Mouse (Mus musculus) stomach, postnatal 0 days (tissue): Measurements from ENCODE around the gene Hhex. TPM values are rescaled to one million over a fixed set of nuclear protein-coding genes. Genes with fewer than 3 reads are reported as not detected.

Experiments used
- ATAC-seq: fragments of 200-750 bp; cut with Nextera tagmentation; 2 replicates; pipeline ENCODE4 v1.8.0; 2017; ENCODE audit not compliant: low FRiP score, low TSS enrichment
- DNase-seq: peaks from one replicate; pipeline ENCODE4 v3.0.0-alpha.2; 2016; ENCODE audit warnings: low spot score
- H3K27ac ChIP-seq: fragments of 300-500 bp; sonication (generic); replicated peaks from 2 replicates; pipeline ENCODE4 v1.5.1; 2014; ENCODE audit warnings: mild to moderate bottlenecking, control low read depth
- H3K27me3 ChIP-seq: fragments of 300-500 bp; sonication (generic); 2 replicates; pipeline ENCODE4 v1.6.1; 2014; ENCODE audit warnings: low read length; ENCODE audit not compliant: control insufficient read depth, insufficient read depth
- H3K36me3 ChIP-seq: fragments of 300-500 bp; sonication (generic); 2 replicates; pipeline ENCODE4 v1.6.1; 2014; ENCODE audit warnings: low read length, mixed read lengths; ENCODE audit not compliant: control insufficient read depth, insufficient read depth
- H3K4me1 ChIP-seq: fragments of 300-500 bp; sonication (generic); replicated peaks from 2 replicates; pipeline ENCODE4 v1.6.1; 2014; ENCODE audit warnings: antibody characterized with exemption; ENCODE audit not compliant: control insufficient read depth, insufficient read depth
- H3K4me2 ChIP-seq: fragments of 300-500 bp; sonication (generic); replicated peaks from 2 replicates; pipeline ENCODE4 v1.6.1; 2014; ENCODE audit warnings: low read depth, mild to moderate bottlenecking, control low read depth, moderate library complexity
- H3K4me3 ChIP-seq: fragments of 300-500 bp; sonication (generic); 2 replicates; pipeline ENCODE4 v1.5.1; 2014; ENCODE audit warnings: low read depth, low read length, control low read depth
- H3K9ac ChIP-seq: fragments of 300-500 bp; sonication (generic); 2 replicates; pipeline ENCODE4 v1.6.1; 2014; ENCODE audit warnings: mild to moderate bottlenecking, low read length, control low read depth, mixed read lengths
- H3K9me3 ChIP-seq: fragments of 300-500 bp; sonication (generic); 2 replicates; pipeline ENCODE4 v1.6.1; 2016; ENCODE audit warnings: low read length; ENCODE audit not compliant: control insufficient read depth
- CTCF ChIP-seq: IDR thresholded peaks from 2 replicates; pipeline ENCODE4 v1.5.1; 2016; ENCODE audit warnings: antibody characterized with exemption, low read depth, mild to moderate bottlenecking, moderate library complexity
- EP300 ChIP-seq: optimal IDR thresholded peaks from 2 replicates; pipeline ENCODE3; 2016; ENCODE audit warnings: antibody characterized with exemption
- WGBS: fragments of 180-500 bp; shearing (Covaris S2); extraction: QIAGEN DNeasy Blood & Tissue Kit; methylation state at CpG from one replicate; pipeline ENCODE4 v1.1.7; 2014; 5-methylcytosine and 5-hydroxymethylcytosine counted together
- polyA plus RNA-seq: library from polyadenylated mRNA; unstranded; fragments of >200 nt; fragmentation: Nextera tagmentation; extraction: Ambion mirVana; gene quantifications from 2 replicates; pipeline ENCODE4 v1.2.1, GENCODE M21; 2015

Hhex gene
- polyA plus RNA-seq, 1 experiment from 2014 or later = 6.8 TPM

DNA sequence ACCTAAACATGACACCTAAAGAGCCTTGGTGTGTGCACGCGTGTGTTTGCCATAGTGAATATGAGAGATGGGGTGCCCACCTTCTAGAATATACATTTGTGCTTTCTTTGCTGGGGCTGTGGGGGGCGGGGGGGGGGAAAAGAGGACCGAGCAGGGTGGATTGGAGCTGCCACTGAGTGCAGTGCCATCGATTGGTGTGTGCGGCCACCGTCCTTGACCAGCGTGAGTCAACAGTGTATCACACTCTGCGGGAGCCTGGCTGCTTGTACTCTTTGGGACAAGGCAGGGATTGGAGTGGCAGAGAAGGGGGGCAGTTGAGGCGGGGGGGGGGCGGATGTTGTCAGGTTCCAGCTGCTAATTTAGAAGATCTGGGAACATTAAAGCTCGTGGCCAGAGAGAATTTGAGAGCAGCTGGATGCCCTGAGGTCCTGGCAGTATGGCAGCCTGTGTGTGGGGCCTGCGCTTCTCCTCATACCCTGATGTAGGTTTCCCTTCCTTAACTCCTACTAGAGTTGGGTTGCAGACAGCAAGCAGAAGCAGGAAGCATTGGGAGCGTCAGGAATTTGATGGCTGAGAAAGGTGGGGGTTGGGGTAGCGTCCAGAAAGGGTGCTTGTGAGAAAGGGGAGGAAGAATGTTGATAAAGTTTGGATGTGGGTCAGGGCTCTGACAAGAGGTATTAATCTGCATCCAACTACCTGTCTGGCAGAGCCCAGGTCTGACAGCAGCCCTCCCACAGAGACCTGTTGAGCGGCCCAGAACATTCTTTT, 6.3 kb downstream of the Hhex start:
- WGBS = 70% methylated on average over 16 of the region's 16 CpGs
- peaks cover 6% of the 10 kb centered on the region; the same call in 1 of the 2 replicates for H3K27me3 ChIP-seq
- H3K4me1 ChIP-seq = no peaks in the 10 kb centered on the region
- no peak for ATAC-seq
- TF ChIP-seq EP300 (no peak), CTCF (no peak)
- no peak overlapping the region for H3K4me3 ChIP-seq
- no peaks in the 10 kb centered on the region for H3K36me3 ChIP-seq
- DNase-seq = no peak
- no peak overlapping the region for H3K27ac ChIP-seq
- H3K9me3 ChIP-seq = no peaks in the 10 kb centered on the region
- H3K4me2 ChIP-seq = no peak overlapping the region
- no peak overlapping the region for H3K9ac ChIP-seq

GRCm38 (mm10) chr19:37442524-37443286, 8.1 kb downstream of the Hhex start:
- no peaks in the 10 kb centered on the region for H3K36me3 ChIP-seq
- no peaks in the 10 kb centered on the region for H3K4me1 ChIP-seq
- no peaks in the 10 kb centered on the region for H3K9me3 ChIP-seq
- H3K4me3 ChIP-seq = no peak overlapping the region
- no peak overlapping the region for H3K27ac ChIP-seq
- H3K9ac ChIP-seq = no peak overlapping the region
- H3K4me2 ChIP-seq = no peak overlapping the region
- no peak for TF ChIP-seq EP300
- TF ChIP-seq CTCF = no peak
- DNase-seq (no peak), ATAC-seq (no peak)
- 0 out of 2 replicates have a peak, but pooled peaks cover under 1% of the 10 kb centered on the region for H3K27me3 ChIP-seq
- WGBS = 54% methylated on average over 10 of the region's 10 CpGs

DNA sequence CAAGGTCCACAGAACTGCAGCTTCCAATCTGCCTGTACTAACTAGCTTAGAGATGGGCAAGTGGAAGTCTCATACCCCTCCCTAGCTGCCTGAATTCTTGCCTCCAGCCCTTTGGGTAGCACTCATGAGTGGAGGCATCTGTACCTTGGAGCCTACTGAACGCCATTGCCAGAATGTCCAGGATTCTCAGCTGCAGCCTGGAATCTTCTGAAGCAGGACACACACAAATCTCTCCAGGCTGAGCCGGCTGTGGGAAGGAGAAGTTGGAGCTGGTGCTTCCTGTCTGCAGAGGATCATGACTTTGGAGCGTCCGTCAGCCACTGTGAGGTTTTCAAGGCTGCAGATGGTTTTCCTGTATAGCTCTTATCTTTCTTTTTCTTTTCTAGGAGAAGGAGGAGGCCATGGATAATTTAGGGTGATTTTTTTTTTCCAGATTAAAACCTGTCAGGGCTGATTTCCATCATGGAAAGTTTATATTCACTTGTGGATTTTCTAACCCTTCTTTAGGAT, 9.1 kb downstream of the Hhex start:
- ATAC-seq = no peak
- no peak overlapping the region for H3K4me2 ChIP-seq

GRCm38 (mm10) chr19:37448212-37448611, 13.6 kb downstream of the Hhex start:
- DNase-seq (no peak), ATAC-seq (no peak)
- TF ChIP-seq EP300 = no peak
- no peak for TF ChIP-seq CTCF
- Histone ChIP-seq H3K27me3 (no peaks in the 10 kb centered on the region), H3K4me3 (no peak overlapping the region), H3K9ac (no peak overlapping the region), H3K4me2 (no peak overlapping the region), H3K9me3 (no peaks in the 10 kb centered on the region), H3K27ac (no peak overlapping the region), H3K4me1 (no peaks in the 10 kb centered on the region), H3K36me3 (no peaks in the 10 kb centered on the region)
- WGBS = 51% methylated on average over 5 of the region's 5 CpGs

More for the DNA sequence above, 9.1 kb downstream of the Hhex start:
- no peaks in the 10 kb centered on the region for H3K9me3 ChIP-seq
- WGBS = 55% methylated on average over 4 of the region's 4 CpGs
- no peaks in the 10 kb centered on the region for H3K27me3 ChIP-seq
- no peak overlapping the region for H3K27ac ChIP-seq
- H3K9ac ChIP-seq = no peak overlapping the region
- no peaks in the 10 kb centered on the region for H3K4me1 ChIP-seq
- H3K4me3 ChIP-seq = no peak overlapping the region
- no peaks in the 10 kb centered on the region for H3K36me3 ChIP-seq
- DNase-seq = no peak
- no peak for TF ChIP-seq EP300
- TF ChIP-seq CTCF = no peak

DNA sequence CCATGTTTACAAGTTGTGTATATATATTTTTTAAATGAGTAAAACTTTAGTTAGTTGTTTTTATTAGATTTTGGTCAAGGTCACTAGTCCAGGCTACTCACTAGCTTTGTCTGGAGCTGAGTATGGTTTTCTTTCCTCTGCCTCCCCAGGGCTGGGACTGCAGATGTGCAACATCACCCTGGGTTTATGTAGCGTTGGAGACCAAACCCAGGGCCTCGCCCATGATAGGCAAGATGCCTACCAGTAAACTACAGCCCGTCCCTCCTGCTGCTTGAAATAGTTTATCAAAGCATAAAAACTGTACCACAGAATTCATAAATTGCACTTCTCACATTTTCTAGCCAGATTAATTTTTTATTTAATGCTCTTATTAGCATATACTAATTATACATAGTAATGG, 14.6 kb downstream of the Hhex start:
- Histone ChIP-seq H3K9ac (no peak overlapping the region), H3K9me3 (no peaks in the 10 kb centered on the region), H3K27me3 (no peaks in the 10 kb centered on the region), H3K4me3 (no peak overlapping the region), H3K36me3 (no peaks in the 10 kb centered on the region), H3K27ac (no peak overlapping the region), H3K4me2 (no peak overlapping the region), H3K4me1 (no peaks in the 10 kb centered on the region)
- TF ChIP-seq CTCF (no peak), EP300 (no peak)
- whole genome bisulfite sequencing = 82% methylated on average over 3 of the region's 3 CpGs
- no peak for ATAC-seq
- no peak for DNase-seq
